Mouse (Mus musculus) gastrocnemius, adult 2 months (tissue): ENCODE measurements around the gene Lrrc39. TPM values are rescaled to one million over a fixed set of nuclear protein-coding genes. Genes with fewer than 3 reads are reported as not detected.

Source experiments
- DNase-seq: peaks from one replicate; pipeline ENCODE4 v3.0.0; 2022
- H3K27ac ChIP-seq: fragments of 200-600 bp; 2 replicates; pipeline ENCODE4 v1.8.1; 2022; ENCODE audit warnings: mild to moderate bottlenecking
- H3K4me3 ChIP-seq: fragments of 200-600 bp; 2 replicates; pipeline ENCODE4 v1.8.1; 2022; ENCODE audit warnings: mild to moderate bottlenecking, moderate library complexity
- CTCF ChIP-seq: fragments of 200-600 bp; IDR thresholded peaks from 2 replicates; pipeline ENCODE4 v1.8.1; 2022; ENCODE audit warnings: antibody characterized with exemption, mild to moderate bottlenecking, moderate library complexity
- intact Hi-C: fragments of 180-260 bp; cut with DNase I; formaldehyde crosslinking; loops from one replicate; pipeline ENCODE4 v1.15.1; 2025
- total RNA-seq, 2 experiments: library from RNA; stranded (reverse); gene quantifications; 2 replicates each; pipeline ENCODE4 v1.2.3; 2021

The Lrrc39 gene
- total RNA-seq, 2 experiments from 2014 or later = 50.7 to 64.4 TPM

- H3K27ac ChIP-seq = no peak overlapping the region
- TF ChIP-seq CTCF = peak; percentile 23; the same call in 1 of the 2 replicates
- H3K4me3 ChIP-seq = no peak overlapping the region
- no peak for DNase-seq
- intact Hi-C loops = no loop called here
Measured at GRCm38 (mm10) chr3:116577286-116577685, 14.5 kb downstream of the Lrrc39 start.

DNA sequence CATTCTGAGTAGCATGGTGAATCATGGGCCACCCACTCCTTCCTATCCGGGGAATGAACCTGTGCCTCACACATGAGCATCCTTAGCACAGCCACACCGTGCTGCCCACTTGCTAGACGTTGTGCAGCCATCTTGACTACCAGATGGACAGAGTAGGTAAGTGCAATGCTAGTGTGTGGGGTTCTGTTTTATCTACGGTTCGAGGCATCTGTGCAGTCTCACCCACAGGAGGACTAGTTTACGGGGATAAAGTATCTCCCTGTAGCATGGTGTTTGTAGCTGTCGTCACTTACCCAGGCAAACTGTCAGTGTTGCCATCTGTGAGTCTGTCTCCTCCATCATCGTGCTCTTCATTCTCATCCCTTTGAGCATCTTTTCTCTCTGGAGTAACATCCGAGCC, 19.4 kb downstream of the Lrrc39 start:
- no peak for TF ChIP-seq CTCF
- intact Hi-C loops = no loop called here
- no peak for DNase-seq
- H3K27ac ChIP-seq = no peak overlapping the region
- H3K4me3 ChIP-seq = no peak overlapping the region

DNA sequence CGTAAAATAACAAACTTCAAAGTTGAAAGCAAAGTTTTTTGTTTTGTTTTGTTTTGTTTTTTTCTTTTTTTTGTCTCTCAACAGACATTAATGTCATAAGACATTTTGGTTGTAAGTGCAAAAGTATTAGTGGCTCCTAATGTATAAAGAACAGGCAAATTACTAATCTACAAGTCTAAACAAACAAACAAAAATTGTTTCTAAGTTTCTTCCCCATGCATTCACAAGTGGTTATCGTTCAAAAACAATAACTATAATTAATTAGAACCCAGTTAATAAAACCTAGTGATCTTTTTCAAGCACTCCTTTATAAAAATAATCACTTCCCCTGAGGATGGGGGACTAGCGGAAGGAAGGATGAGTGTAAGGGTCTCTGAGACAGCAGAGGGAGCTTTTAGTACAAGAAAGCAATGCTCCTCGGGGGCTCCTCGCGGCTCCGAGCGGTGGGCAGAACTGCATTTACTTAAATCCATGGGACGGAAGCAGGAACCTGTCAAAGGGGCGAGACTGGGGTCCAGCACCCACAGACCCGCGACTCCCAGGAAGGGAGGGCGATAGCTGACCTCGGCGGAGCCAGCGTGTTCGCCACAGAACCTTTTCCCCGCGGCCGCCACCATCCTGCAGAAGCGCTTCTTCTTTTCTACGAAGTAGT, 31.4 kb downstream of the Lrrc39 start:
- H3K27ac ChIP-seq = peak overlapping the region; percentile 90
- peak; percentile 31; the same call in 1 of the 2 replicates for TF ChIP-seq CTCF
- no peak for DNase-seq
- peak overlapping the region; percentile 76 for H3K4me3 ChIP-seq
- intact Hi-C loops = loop anchor here (5.0 to 10.0 kb wide), 4 partner anchors 82 to 241 kb away; partner anchors contain the start of genes Cdc14a and Dbt

DNA sequence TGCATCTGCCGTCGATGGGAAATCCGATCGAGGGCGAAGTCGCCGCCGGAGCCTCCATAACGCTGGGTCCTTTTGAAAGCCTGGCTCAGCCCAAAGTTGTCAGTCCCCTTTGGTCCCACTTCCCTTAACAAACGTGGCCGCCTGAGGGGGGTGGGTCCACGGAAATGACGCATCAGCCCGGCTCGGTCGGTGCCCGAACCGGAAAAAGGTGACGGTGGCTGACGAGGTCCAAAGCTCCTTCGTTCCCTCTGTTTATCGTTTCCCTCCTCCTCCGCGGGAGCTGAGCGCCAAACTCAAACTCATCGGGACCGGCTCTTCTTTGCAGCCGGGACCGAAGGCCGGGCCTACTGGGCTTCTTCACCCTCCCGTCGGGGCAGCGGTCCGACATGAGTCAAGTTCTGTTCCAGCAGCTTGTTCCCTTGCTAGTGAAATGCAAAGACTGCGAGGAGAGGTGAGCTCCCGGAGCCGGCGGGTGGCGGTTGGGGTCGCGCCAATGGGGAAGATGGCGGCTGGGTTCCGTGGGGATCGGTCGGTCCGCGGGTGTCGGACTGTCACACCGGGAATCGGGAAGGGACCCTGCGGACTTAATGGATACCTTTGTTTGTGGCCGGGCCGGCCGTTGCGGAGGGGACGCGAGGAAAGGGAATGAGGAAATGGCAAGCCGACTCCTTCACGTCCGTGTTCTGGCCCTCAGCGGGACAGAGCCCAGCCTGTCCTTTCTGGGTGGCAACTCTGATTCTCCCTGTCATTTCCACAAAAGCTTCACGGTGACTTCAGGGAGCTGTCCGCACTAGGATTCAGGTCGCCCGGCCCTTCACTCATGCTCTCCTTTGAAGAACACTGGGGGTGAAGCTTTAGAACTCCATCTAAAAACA, 32.2 kb downstream of the Lrrc39 start, which contains the start of gene Sass6:
Gene Sass6 (plus strand): TSS at position 255 of the 875 bp plus-strand sequence.
- DNase-seq = peak; percentile 99
- Histone ChIP-seq H3K27ac (peak within 1 kb of the TSS; percentile 90), H3K4me3 (peak within 1 kb of the TSS; percentile 76)
- intact Hi-C loops = loop anchor here (5.0 to 10.0 kb wide), 4 partner anchors 83 to 240 kb away; partner anchors contain the start of genes Cdc14a and Dbt
- TF ChIP-seq CTCF = no peak

GRCm38 (mm10) chr3:116595603-116595991, 32.8 kb downstream of the Lrrc39 start:
- intact Hi-C loops = loop anchor here (10.0 kb wide), 2 partner anchors 171 to 239 kb away; partner anchors contain the start of gene Cdc14a
- peak overlapping the region; percentile 90 for H3K27ac ChIP-seq
- TF ChIP-seq CTCF = no peak
- H3K4me3 ChIP-seq = peak overlapping the region; percentile 76
- DNase-seq = no peak

- H3K4me3 ChIP-seq = no peak overlapping the region
- no peak for TF ChIP-seq CTCF
- intact Hi-C loops = loop anchor here (10.0 kb wide), 2 partner anchors 175 to 235 kb away; partner anchors contain the start of gene Cdc14a
- DNase-seq = no peak
- no peak overlapping the region for H3K27ac ChIP-seq
Measured at GRCm38 (mm10) chr3:116599705-116600104, 36.9 kb downstream of the Lrrc39 start.

GRCm38 (mm10) chr3:116601005-116601404, 38.2 kb downstream of the Lrrc39 start:
- intact Hi-C loops = no loop called here
- DNase-seq = no peak
- H3K27ac ChIP-seq = no peak overlapping the region
- H3K4me3 ChIP-seq = no peak overlapping the region
- no peak for TF ChIP-seq CTCF

- DNase-seq = no peak
- no peak overlapping the region for H3K27ac ChIP-seq
- H3K4me3 ChIP-seq = no peak overlapping the region
- no peak for TF ChIP-seq CTCF
- intact Hi-C loops = no loop called here
Measured at GRCm38 (mm10) chr3:116601781-116602180, 39.0 kb downstream of the Lrrc39 start.

DNA sequence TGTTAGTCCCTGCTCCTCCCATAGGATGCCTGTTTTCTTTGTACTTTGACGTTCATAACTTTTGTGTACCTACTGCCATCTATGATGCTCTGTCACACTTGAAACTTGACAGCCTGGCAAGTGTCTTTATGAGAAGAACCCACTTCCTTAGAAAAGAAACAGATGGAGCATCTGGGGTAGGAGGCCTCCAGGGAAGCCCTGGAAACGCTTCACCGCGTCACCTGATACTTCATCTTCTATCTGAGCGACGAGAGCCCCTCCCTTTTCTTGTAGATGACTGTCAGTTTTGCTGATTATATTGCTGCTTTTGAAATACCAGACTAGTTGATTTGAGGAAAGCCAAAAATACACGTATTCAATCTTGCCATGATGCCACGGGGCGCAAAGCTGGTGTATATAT, 41.8 kb downstream of the Lrrc39 start:
- DNase-seq = no peak
- TF ChIP-seq CTCF = no peak
- intact Hi-C loops = no loop called here
- H3K27ac ChIP-seq = no peak overlapping the region
- H3K4me3 ChIP-seq = no peak overlapping the region

DNA sequence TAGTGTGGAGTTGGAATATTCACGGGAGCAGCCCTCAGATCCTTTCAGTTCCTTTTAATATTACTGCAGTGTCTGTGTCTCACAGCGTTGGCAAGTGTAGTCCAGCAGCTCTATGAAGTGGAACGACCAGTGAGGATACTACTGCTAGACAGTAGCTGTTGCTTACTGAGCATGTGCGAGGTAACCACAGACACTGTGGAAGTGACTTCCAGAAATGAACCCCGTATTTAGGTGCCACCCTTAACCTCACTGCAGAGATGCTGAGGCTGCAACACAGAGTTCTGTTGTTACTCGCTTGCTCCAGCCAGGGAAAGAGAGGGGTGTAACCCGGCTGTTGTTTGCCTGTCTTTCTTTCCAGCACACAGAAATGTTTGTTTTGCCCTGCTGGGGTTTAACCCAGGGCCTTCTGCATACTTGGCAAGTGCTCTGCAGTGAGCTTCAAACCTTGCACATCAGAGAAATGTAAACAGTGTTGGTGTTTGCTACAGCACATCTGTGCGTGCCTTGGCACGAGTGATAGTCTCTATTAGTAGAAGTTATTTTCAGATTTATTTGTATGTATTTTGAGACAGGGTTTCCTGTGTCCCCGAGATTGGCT, 51.6 kb downstream of the Lrrc39 start, which contains the start of gene Trmt13:
Gene Trmt13 (minus strand): TSS at position 293 of the 598 bp plus-strand sequence.
- no peak for TF ChIP-seq CTCF
- Histone ChIP-seq H3K27ac (peak within 1 kb of the TSS; percentile 63), H3K4me3 (peak within 1 kb of the TSS; percentile 36)
- intact Hi-C loops = no loop called here
- no peak for DNase-seq

- no peak for DNase-seq
- Histone ChIP-seq H3K4me3 (no peak overlapping the region), H3K27ac (no peak overlapping the region; the same call in 1 of the 2 replicates)
- TF ChIP-seq CTCF = no peak
- intact Hi-C loops = no loop called here
Measured at GRCm38 (mm10) chr3:116615318-116616068, 52.7 kb downstream of the Lrrc39 start.

DNA sequence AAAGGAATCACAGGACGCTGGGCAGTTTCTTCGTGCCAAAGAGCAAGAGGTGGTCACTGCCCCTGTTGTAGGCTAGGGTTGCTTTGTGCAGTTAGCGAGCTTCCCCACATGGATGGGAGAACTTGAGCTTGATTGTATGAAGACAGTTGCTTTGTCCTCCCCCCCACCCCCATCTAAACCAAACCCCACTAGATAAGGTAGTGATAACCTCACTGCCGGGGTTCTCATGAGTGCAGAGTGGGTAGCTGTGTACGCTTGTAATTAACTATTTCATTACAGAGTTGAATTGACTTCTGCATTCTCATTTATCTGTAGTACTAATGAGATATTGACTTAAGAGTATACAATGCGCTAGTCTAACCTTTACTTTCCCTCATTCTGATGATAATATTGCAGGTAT, 56.1 kb downstream of the Lrrc39 start:
- no peak for DNase-seq
- H3K27ac ChIP-seq = no peak overlapping the region
- H3K4me3 ChIP-seq = no peak overlapping the region
- intact Hi-C loops = no loop called here
- TF ChIP-seq CTCF = no peak
